Mouse (Mus musculus) left cerebral cortex, postnatal 36 days (tissue): ENCODE data around the gene 1700034J05Rik. TPM values are rescaled to one million over a fixed set of nuclear protein-coding genes. Genes with fewer than 3 reads are reported as not detected.

ENCODE experiments used
- DNase-seq, 2 experiments: peaks; one replicate each; pipeline ENCODE4 v3.0.0; 2021 to 2022; ENCODE audit warnings: low spot score in 2 of 2, mixed read lengths in 1 of 2
- intact Hi-C: fragments of 180-260 bp; cut with DNase I; formaldehyde crosslinking; loops from one replicate; pipeline ENCODE4 v1.15.1; 2025
- total RNA-seq, 2 experiments: library from RNA; stranded (reverse); gene quantifications; 2 replicates each; pipeline ENCODE4 v1.2.3; 2021

1700034J05Rik gene
- total RNA-seq, 2 experiments from 2014 or later, result not detected

DNA sequence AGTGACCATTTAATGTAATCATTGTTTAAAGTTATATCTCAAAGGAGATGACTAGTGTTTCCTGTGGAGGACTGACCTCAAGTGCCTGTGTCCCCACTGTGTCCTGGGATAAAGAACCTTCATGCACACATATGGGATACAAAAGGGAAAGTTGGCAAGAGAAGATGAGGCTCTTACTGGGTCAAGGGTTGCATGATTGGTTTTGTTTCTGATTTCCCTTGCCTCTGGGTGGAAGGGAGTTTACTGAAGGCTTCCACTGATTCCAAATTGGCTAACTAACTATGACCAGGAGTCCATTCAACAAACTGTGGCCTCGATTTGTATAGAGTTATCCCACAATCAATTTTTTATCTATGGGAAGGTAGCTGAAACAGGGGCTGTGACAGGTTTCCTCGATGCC is 50.6 kb downstream of the 1700034J05Rik start:
- intact Hi-C loops, result no loop called here
- DNase-seq, result no peak

DNA sequence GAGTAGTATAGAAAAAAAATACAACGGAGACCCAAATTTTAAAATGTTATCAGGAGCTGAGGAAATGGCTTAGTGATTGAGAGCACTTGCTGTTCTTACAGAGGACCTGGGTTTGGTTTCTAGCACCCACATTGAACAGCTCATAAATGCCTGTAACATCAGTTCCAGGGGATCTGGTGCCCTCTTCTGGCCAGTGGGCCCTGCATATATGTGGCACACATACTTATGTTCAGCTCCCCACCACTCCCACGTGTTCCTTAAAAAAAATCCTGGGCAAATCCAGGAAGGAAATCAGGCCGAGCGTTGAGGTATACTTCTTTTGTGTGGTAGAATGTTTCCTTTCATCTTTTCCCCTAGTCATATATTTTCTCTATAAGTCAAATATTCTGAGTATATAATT is 52.3 kb downstream of the 1700034J05Rik start:
- intact Hi-C loops, result no loop called here
- DNase-seq, result no peak

Other genes with a start within 250 kb of the 1700034J05Rik start
- 10 to 100 TPM; 23.3 to 23.9 TPM for gene Stk38l, start 229.4 kb downstream of the 1700034J05Rik start, total RNA-seq
- gene Arntl2, start 158.4 kb downstream of the 1700034J05Rik start, total RNA-seq, result 10 to 100 TPM in 1 of 2 experiments, 1 to 10 TPM in 1; 4.4 to 14.4 TPM
- not detected for gene Smco2, start 104.3 kb downstream of the 1700034J05Rik start, total RNA-seq
- gene Ppfibp1, start 65.9 kb downstream of the 1700034J05Rik start, total RNA-seq, result 10 to 100 TPM; 47.8 to 63.8 TPM
- gene Rep15, start 78.2 kb upstream of the 1700034J05Rik start, total RNA-seq, result 1 to 10 TPM; 1.1 to 2.7 TPM
- gene Mrps35, start 88.3 kb upstream of the 1700034J05Rik start, total RNA-seq, result 10 to 100 TPM; 45.2 to 52.9 TPM
- gene Mansc4, start 132.6 kb upstream of the 1700034J05Rik start, total RNA-seq, result under 1 TPM in 1 of 2 experiments, not detected in 1; 0.30 TPM
- 10 to 100 TPM; 20.1 to 22.4 TPM for gene Klhl42, start 137.0 kb upstream of the 1700034J05Rik start, total RNA-seq